Mouse (Mus musculus) bone marrow macrophage, adult 2 months (primary cell): ENCODE results near the gene Pawr. TPM values are rescaled to one million over a fixed set of nuclear protein-coding genes. Genes with fewer than 3 reads are reported as not detected.

Source experiments
- H3K27ac ChIP-seq: 2 replicates; pipeline ENCODE4 v1.5.1; 2012; ENCODE audit warnings: low read depth, low read length; ENCODE audit not compliant: insufficient read depth
- H3K4me1 ChIP-seq: 2 replicates; pipeline ENCODE4 v1.6.1; 2012; ENCODE audit warnings: low read length; ENCODE audit not compliant: control insufficient read depth, insufficient read depth
- H3K4me3 ChIP-seq: 2 replicates; pipeline ENCODE4 v1.5.1; 2012; ENCODE audit warnings: mild to moderate bottlenecking, low read length, moderate library complexity; ENCODE audit not compliant: insufficient read depth
- CTCF ChIP-seq: IDR thresholded peaks from 2 replicates; pipeline ENCODE4 v1.5.1; 2012; ENCODE audit warnings: low read depth, mild to moderate bottlenecking, low read length, moderate library complexity
- POLR2A ChIP-seq: IDR thresholded peaks from 2 replicates; pipeline ENCODE4 v1.6.1; 2012; ENCODE audit warnings: mild to moderate bottlenecking, low read depth, low read length, borderline replicate concordance
- polyA plus RNA-seq: library from polyadenylated mRNA; stranded (reverse); fragments of >200 nt; gene quantifications from 2 replicates; pipeline ENCODE4 v1.2.4, GENCODE M21; 2012; ENCODE audit not compliant: missing spikeins, insufficient read depth, insufficient read length

Gene Pawr
- polyA plus RNA-seq, 1 experiment, result not detected

GRCm38 (mm10) chr10:108354726-108355391 is 22.9 kb downstream of the Pawr start:
- H3K4me3 ChIP-seq, result no peak overlapping the region
- no peaks in the 10 kb centered on the region for H3K4me1 ChIP-seq
- TF ChIP-seq POLR2A (no peak), CTCF (no peak)
- H3K27ac ChIP-seq, result no peak overlapping the region

- TF ChIP-seq POLR2A (no peak), CTCF (no peak)
- H3K4me1 ChIP-seq, result no peaks in the 10 kb centered on the region
- H3K27ac ChIP-seq, result no peak overlapping the region
- H3K4me3 ChIP-seq, result no peak overlapping the region
Measured at GRCm38 (mm10) chr10:108355392-108355775, 23.5 kb downstream of the Pawr start.

DNA sequence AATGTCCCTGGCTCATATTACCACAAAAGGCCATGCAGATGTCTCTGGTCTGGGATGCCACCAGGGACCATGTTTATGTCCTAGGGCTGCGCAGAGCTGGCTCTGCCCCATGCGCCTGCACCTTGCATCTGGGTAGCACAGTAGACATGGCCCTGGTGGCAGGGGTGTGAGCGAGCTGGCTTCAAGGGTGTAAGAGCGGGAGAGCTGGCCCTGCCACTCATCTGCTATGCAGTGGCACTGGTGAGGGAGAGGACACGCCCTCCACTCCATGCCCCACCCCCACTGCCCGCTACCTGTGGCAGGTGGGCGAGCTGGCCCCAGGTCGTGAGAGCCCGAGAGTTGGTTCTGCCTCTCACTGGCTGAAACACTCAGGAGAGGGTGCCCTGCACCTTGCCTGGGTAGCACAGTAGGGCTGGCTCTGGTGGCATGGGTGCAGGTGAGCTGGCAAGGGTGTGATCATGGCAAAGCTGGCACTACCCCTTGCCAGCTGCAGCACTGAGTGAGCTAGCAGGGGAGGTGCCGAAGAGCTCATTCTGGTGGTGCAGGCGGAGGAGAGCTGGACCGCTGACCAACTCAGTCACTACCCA is 24.8 kb downstream of the Pawr start:
- Histone ChIP-seq H3K4me3 (no peak overlapping the region), H3K27ac (no peak overlapping the region)

DNA sequence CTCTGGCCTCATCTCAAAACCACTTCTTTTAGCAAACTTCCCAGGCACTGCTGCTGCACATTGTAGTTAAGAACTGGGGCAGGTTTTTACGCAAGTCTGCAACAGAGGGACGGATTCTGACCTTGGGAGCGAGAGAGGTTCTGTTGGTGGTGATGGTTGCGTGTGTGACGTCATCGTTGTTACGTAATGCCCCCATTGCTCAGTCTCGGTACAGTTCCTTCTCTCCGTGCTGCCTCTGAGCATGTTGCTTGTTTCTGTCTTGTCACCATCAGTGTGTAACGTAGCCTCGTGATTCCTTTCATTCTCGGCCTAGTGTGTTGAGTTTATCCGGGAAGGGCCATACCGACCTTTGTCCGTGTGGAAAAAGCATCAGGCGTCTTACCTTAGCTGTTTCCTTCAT is 28.1 kb downstream of the Pawr start:
- no peaks in the 10 kb centered on the region for H3K4me1 ChIP-seq
- TF ChIP-seq POLR2A (no peak), CTCF (no peak)
- H3K4me3 ChIP-seq, result no peak overlapping the region
- H3K27ac ChIP-seq, result no peak overlapping the region

More for the DNA sequence above, 24.8 kb downstream of the Pawr start:
- H3K4me1 ChIP-seq, result no peaks in the 10 kb centered on the region
- TF ChIP-seq POLR2A, result no peak
- no peak for TF ChIP-seq CTCF

DNA sequence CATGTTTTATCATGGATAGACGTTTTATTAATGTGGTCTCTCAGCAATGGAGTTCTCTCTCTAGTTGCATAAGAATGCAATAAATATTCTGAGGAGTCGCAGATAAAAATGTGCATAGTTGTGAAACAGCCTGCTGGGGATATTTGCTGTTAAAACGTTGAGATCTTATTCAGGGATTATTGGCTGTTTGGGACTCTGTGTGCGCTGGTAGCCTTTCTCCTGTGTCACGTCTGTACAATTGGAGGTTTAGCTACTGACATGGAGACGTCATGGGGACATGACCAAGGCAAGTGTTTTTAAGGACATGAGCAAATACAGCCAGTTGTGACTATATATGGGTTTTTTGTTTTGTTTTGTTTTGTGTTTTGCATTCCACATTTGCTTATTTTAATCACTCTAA is 28.9 kb downstream of the Pawr start:
- TF ChIP-seq POLR2A (no peak), CTCF (no peak)
- H3K4me1 ChIP-seq, result no peaks in the 10 kb centered on the region
- H3K4me3 ChIP-seq, result no peak overlapping the region
- no peak overlapping the region for H3K27ac ChIP-seq

GRCm38 (mm10) chr10:108361419-108362155 is 29.7 kb downstream of the Pawr start:
- Histone ChIP-seq H3K27ac (no peak overlapping the region), H3K4me3 (no peak overlapping the region), H3K4me1 (no peaks in the 10 kb centered on the region)
- TF ChIP-seq POLR2A (no peak), CTCF (no peak)

- no peak overlapping the region for H3K27ac ChIP-seq
- H3K4me3 ChIP-seq, result no peak overlapping the region
- TF ChIP-seq CTCF (no peak), POLR2A (no peak)
- no peaks in the 10 kb centered on the region for H3K4me1 ChIP-seq
Measured at GRCm38 (mm10) chr10:108363932-108364331, 32.0 kb downstream of the Pawr start.

GRCm38 (mm10) chr10:108364946-108365719 is 33.2 kb downstream of the Pawr start:
- no peak for TF ChIP-seq POLR2A
- no peak for TF ChIP-seq CTCF
- Histone ChIP-seq H3K27ac (no peak overlapping the region), H3K4me1 (no peaks in the 10 kb centered on the region), H3K4me3 (no peak overlapping the region)

DNA sequence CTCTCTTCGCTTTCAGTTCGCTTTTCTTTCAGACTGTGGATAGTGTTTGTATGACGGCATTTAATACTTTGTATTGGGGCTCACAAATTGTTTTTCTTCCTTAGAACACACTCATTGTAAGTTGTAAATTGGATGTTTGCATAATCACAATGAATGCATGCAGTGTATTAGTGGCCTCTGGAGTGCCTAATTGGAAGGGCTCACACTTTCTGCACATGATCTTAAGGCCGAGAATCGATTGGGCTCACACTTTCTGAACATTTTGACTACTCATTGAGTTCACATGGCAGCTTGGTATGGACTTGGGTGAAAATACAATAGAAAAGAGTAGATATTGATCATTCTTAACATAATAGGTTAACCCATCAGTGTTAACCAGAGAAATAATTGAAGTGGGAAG is 34.3 kb downstream of the Pawr start:
- no peak overlapping the region for H3K4me3 ChIP-seq
- TF ChIP-seq POLR2A, result no peak
- no peak for TF ChIP-seq CTCF
- H3K27ac ChIP-seq, result no peak overlapping the region
- H3K4me1 ChIP-seq, result no peaks in the 10 kb centered on the region

DNA sequence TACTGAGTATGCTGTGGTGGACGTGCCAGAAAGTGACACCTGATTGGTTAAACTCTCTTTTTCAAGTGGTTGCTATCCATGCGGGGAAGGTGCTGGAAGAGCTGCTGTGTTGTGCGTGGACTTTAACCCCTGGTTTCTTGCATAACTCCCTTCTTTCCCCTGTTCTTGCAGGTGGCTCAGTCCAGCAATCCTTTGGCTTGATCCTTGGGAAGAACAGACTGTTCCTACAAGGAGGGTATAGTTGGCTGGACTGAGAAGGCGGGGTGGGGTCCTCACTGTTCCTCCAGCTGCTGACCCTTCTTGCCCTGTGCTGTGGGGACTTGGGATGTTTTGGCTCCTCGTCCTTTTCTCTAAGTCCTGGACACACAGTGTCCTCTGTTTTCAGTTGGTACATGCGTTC is 36.4 kb downstream of the Pawr start:
- Histone ChIP-seq H3K27ac (no peak overlapping the region), H3K4me3 (no peak overlapping the region), H3K4me1 (no peaks in the 10 kb centered on the region)
- TF ChIP-seq POLR2A (no peak), CTCF (no peak)
